Mouse (Mus musculus) megakaryocyte-erythroid progenitor cell, adult 5-6 weeks (primary cell): ENCODE measurements around the gene Xrcc5. TPM values are rescaled to one million over a fixed set of nuclear protein-coding genes. Genes with fewer than 3 reads are reported as not detected.

Experiments
- ATAC-seq: replicated peaks from 2 replicates; pipeline ENCODE4 v1.8.0; 2016; ENCODE audit warnings: mild to moderate bottlenecking, inconsistent platforms; ENCODE audit not compliant: severe bottlenecking, poor library complexity, low FRiP score, low TSS enrichment
- total RNA-seq, 2 experiments: library from RNA; stranded (forward) in 1 of 2; stranded (reverse) in 1 of 2; fragments of 200-1000, 215-1000 nt in 1 of 2; fragments of >200 nt in 1 of 2; fragmentation: Nextera tagmentation in 1 of 2; gene quantifications; 2 replicates each; pipeline ENCODE4 v1.2.3; 2014 to 2017

Xrcc5 gene
- total RNA-seq (2014; fragmentation: Nextera tagmentation) = 39.9 and 42.5 TPM in 2 replicates
- 72.9 and 78.9 TPM in 2 replicates for total RNA-seq (2017)

DNA sequence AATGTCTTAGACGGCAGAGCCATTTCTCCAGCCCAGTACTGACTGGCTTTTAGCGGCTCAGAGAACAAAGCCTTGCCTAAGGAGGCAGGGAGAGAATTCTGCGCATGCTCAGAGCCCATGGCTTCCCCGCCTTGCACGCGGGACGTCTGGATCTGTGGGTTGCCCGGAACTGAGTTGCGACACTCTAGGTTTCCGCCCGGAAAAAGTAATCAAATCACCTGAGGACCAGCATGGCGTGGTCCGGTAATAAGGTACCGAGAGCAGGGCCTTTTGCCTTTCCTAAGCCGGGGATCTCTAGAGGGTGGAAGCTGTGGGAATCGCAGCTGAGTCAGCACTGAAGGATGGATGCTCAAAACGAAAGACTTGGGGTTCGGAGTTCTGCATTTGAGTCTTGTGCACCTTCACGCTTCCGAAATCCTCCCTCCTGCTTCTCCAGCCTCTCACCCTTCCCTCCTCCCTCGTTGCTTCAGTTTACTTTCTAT lies at the start of gene Xrcc5:
TSS of gene Xrcc5 (plus strand) at position 105 of the 482 bp plus-strand sequence.
- peak; percentile 95 for ATAC-seq

DNA sequence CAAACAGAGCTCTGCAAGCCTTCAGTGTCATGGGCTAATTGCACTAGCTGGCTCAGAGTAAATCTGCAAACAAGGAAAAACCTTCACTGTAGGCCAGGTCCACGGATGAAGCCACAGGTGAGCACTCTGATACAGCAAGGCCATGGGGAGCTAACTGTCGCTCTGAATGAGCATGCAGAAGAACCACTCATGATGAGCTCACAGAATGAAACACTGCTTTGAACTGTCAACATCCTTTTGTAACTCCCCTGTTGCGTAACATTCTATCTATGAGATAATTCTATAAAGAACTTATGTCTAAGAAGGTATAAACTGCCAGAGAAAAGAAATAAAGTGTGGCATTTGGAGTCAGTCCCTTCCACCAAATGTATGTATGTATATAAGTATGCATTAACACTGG lies 44.1 kb upstream of the Xrcc5 start:
- ATAC-seq = no peak

GRCm38 (mm10) chr1:72278085-72278484 lies 29.1 kb upstream of the Xrcc5 start:
- no peak for ATAC-seq

GRCm38 (mm10) chr1:72282604-72283003 lies 24.6 kb upstream of the Xrcc5 start:
- ATAC-seq = no peak

DNA sequence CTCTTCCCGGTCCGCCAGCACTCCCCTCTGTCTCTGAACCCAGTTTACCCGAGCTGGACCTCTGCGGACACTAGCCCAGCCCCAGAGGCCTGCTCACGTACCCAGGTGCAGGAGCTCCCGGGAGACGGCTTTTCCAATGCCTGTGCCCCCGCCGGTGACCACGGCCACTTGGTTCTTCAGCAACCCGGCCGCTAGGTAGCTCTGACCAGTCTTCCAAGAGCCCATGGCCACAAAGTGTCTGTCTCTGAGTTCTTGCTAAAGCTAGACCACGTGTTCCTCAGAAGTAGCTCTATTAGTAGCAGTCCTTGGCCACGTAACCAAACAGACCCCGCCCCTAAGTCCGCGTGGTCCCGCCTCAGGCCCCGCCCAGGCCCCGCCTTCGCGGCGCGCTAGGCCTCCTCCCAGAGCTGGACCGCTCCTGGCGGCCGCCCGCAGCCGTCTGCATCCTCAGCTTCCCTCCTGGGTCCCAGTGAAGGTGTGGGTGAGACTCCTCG lies 23.2 kb upstream of the Xrcc5 start, which contains the start of the genes Pecr and Tmem169:
TSS of gene Pecr (minus strand) at position 323 of the 494 bp plus-strand sequence.
TSS of gene Tmem169 (plus strand) at position 378 of the 494 bp plus-strand sequence.
- ATAC-seq = peak; percentile 99

- ATAC-seq = no peak
Observed at GRCm38 (mm10) chr1:72284539-72284938, 22.7 kb upstream of the Xrcc5 start.

DNA sequence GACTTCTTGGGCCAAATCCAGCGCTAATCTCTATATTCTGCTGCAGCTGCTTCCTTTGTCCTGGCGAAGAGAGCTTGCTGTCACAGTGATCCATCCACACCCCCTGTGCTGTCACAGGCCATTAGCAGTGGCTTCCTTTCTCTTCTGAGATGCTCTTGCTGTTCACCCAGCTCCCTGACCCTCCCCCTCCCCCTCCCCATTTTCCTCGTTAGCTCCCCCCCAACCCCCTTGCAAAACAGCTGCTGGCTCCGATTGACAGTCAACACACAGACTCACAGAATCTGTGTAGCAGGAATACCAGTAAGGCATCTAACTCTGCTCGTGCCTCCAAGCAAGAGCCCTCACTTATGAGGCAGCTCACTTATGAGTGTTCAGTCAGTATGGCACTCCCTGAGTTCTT lies 20.3 kb upstream of the Xrcc5 start:
- ATAC-seq = no peak

- no peak for ATAC-seq
Observed at GRCm38 (mm10) chr1:72287893-72288292, 19.3 kb upstream of the Xrcc5 start.

DNA sequence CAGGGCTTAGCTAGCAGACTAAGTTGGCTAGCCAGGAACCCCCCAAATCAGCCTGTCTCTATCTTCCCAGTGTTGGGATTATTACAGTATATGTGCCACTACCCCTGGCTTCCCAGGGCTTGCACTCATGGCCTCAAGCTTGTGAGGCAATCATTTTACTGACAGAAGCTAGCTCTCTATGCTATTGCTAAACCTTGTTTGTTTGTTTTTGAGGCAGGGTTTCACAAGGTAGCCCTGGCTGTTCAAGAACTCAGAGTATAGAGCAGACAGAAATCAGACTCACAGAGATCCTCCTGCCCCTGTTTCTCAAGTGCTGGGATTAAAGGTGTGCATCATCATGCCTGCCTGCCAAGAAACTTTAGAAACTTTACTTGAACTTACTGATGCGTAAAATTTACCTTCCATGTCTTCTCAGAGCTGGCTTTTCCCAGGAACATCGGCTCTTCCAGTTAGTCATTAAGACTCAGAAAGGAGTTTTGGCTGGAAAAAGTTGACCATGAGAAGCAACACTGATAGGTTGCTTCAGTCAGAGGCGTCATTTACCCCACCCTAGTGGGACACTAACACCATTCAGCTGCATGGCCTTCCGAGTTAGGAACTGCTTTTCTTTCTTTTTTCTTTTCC lies 18.6 kb upstream of the Xrcc5 start:
- no peak for ATAC-seq

GRCm38 (mm10) chr1:72290896-72291295 lies 16.3 kb upstream of the Xrcc5 start:
- no peak for ATAC-seq

- no peak for ATAC-seq
Observed at GRCm38 (mm10) chr1:72291421-72291820, 15.8 kb upstream of the Xrcc5 start.

GRCm38 (mm10) chr1:72291925-72292324 lies 15.3 kb upstream of the Xrcc5 start:
- no peak for ATAC-seq

- ATAC-seq = no peak
Observed at GRCm38 (mm10) chr1:72293869-72294663, 13.2 kb upstream of the Xrcc5 start.

GRCm38 (mm10) chr1:72295746-72296145 lies 11.5 kb upstream of the Xrcc5 start:
- ATAC-seq = no peak

GRCm38 (mm10) chr1:72301845-72302244 lies 5.4 kb upstream of the Xrcc5 start:
- no peak for ATAC-seq

DNA sequence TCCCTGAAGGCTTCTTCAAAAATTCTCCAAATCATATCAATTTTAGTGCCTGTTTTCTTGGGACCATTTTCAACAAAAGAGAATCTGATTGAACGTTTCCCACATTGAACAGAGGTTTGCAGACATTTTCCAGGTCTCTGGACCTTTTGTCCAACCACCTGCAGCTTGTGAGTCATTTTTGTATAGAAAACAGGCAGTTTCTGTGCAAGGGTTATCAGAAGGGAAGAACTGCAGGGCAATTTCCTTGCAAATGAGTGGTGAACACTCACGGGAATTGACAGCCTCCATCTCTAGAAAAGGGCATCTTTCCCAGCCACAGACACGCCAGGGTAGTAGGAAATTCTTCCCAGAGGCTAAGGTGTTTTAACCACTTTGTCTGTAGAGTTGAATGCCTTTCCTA lies 980 bp upstream of the Xrcc5 start:
- ATAC-seq = no peak

DNA sequence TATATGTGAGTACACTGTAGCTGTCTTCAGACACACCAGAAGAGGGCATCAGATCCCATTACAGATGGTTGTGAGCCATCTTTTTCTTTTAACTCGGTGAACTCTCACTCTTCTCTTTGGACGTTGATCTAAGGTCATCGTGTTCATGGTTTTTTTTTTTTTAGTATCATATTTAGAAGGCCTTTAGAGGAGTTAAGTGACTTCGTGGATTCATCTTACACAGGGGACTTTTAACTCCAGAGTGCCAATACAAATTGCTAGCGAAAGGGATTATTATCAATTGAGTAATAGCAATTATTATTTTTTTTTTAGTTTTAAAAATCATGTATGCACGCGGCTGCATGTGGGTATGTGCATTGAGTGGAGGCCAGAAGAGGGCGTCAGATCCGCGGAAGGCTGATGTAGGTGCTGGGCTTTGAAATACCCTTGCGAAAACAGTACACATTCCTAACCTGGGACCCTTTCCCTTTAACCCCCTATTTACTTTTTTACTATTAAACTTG lies 491 bp upstream of the Xrcc5 start:
- peak; percentile 82 for ATAC-seq

DNA sequence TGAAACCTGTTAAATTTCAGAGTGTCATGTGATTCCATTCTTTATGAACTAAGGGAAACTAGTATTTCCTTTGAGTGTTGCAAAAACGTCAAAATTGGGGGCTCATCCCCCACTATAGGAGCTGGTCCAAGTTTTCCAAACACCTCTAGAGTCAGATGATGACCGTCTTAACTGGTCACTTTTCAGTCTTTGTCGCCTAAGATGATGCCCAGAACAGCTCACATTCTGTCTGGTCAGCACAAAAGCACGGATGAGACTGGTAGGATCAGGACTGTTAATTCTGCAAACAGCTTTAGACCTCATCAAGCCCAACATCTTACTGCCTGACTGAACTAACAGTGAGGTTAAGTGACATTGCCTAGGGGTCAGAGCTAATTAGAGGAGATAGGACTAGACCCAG lies 1.7 kb downstream of the Xrcc5 start:
- ATAC-seq = no peak

GRCm38 (mm10) chr1:72309744-72310424 lies 2.7 kb downstream of the Xrcc5 start:
- ATAC-seq = no peak
